Mouse (Mus musculus): Measurements from ENCODE around the gene Ctdsp1.
"Not testable (repeated sequence)": the region's sequence is repeated elsewhere in the genome, so short reads cannot be mapped to it uniquely, and the experiment has no call there.

Gene Ctdsp1

DNA sequence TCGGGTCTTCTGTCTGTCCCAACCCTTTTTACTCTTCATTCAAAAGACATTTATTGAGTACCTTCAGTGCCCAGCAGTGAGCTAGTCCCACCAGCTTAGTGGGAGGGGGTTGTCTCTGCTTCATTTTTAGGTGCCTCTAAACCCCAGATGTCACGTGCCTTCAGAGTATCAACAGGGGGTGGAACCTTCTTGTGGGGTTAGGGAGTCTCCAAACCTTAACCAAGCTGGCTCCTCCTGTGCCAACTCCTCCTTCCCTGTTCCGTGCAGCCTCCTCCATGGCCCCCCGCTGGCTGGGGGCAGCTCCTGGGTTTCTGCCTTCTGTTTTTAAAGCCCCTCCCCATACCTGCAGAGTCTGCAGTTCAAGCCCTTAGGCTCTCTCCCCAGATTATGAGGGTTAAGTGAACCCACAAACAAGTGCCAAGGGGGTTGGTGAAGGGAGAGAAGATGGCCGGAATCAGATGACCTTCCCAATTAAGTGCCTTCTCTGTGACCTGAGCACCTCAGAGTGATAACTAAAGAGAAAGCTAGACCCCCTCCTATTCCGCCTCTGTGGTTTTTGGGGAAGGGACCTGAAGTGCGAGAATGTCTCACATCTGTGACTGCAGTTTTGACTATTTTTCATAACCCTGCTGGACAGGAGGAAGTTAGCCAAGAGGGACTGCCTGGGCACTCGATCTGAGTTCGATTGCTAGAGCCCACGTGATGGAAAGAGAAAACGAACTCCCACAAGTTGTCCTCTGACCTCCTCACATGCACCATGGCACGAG, 5.3 kb downstream of the Ctdsp1 start:
- not testable (repeated sequence) for DNase-seq (ENCODE audit: low read depth, low spot score)

DNA sequence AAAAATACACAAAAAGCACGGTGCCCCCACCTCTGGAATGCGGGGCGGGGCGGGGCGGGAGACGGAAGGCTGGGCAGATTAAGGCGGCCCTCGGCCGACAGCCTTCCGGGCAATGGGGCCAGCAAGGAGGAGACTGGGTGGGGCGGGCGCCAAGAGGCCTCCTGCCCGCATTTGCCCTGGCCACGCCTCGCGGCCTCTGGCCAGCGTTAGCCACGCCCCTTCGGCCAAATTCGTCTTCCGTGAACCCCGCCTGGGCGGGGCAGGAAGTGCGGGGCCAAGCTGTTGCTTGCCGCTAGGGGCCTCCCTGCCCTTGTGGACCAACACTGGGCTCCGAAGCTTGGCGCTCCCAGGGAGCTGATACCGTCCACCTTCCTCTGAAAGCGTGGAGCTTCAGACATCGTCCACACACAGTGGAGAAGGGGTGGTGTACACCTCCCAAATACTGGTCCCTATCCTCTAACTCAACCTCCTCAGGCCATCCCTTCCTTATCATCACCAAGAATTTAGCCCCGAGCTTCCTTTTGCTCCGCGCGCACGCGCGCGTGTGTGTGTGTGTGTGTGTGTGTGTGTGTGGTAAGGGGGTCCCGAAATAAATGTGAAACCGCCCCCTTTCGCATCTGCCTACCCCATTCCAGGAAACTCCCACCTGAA, 6.1 kb downstream of the Ctdsp1 start:
- DNase-seq (ENCODE audit: low read depth, low spot score) = peak; percentile 98

DNA sequence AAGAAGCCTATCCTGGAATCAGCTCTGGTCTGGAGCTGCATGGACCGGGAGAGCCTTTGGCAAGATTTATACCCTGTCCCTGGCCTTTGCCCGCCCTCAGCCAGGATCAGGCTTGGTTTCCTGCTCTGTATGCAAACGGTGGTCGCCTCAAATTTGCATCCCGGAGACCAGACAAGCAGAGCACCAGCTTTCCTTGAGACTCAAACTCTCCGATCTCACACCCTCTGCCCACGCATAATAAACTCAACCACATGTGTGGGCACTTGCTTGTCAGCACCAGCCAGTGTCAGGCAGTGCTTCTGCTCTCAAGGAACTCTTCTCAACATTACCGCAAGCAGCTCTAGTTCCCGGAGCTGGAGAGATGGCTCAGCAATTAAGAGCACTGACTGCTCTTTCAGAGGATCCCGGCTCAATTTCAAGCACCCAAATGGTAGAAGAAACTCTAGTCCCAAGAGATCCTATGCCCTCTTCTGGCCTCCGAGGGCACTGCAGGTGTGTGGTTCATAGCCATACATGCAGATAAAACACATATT, 6.7 kb downstream of the Ctdsp1 start:
- DNase-seq (ENCODE audit: low read depth, low spot score) = peak; percentile 91

DNA sequence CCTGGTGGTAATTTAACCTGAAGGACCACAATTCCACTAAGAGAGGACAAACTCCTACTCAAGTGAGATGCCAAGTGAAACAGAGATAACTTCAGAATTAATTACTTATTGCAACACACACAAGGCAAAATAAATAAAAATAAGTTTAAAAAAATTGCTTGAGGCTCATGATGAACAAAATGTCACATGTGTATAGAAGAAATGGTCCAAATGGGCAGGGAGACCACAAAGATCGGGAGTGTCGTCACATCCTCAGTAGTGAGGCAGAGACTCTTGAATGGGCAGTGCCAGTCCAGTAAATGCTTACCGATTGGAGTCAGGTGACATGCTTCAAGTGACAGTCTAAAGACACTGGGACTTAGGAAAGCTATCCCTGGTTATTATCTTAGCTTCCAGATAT, 9.2 kb downstream of the Ctdsp1 start:
- DNase-seq (ENCODE audit: low read depth, low spot score) = no peak

DNA sequence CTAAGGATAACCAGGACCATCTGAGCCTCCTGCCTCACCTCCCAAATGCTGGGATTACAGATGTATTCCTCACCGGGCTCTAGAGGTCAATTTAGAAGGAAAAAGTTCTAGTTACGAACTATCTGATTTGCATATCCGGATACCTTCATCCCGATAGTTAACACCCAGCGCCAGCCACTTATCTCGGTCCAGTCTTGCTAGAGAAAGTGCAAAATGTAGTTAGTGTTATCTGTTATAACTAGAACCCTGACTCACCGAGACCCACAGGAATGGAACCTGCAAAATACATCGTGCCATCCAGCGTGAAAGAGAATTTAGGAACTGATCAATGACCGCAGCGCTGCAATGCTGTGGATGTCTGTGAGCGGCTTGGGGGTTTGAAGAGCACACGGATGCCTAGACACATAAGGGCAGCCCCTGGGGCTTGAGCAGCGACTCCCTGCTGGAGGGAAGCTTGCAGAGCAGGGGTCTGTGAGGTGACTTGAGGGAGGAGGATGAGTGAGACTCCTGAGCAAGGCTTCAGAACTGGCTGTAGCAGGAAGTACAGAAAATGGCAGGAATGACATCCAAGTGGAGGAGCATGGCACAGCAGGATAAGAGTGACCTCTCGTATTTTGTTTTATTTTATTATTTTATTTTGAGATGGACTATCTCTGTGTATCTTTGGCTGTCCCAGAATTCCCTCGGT, 9.8 kb downstream of the Ctdsp1 start:
- peak; percentile 73 for DNase-seq (ENCODE audit: low read depth, low spot score)

DNA sequence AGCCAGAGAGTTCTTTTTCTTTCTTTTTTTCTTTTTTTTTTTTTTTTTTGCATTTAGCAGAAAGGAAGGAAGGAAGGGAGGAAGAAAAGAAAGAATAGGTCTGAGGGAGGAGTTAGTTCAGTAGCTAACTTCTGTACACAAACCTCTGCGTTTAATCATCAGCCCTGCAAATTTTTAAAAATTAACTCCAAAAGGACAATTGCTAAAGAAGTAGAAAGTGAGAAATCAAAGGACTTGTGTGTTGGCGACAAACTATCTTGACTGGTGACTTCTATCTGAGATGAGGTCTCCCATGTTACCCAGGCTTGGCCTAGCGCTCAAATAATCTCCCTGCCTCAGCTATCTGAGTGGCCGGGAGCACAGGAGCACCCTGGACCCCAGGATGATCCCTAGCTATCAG, 12.9 kb downstream of the Ctdsp1 start:
- no peak for DNase-seq (ENCODE audit: low read depth, low spot score)

DNA sequence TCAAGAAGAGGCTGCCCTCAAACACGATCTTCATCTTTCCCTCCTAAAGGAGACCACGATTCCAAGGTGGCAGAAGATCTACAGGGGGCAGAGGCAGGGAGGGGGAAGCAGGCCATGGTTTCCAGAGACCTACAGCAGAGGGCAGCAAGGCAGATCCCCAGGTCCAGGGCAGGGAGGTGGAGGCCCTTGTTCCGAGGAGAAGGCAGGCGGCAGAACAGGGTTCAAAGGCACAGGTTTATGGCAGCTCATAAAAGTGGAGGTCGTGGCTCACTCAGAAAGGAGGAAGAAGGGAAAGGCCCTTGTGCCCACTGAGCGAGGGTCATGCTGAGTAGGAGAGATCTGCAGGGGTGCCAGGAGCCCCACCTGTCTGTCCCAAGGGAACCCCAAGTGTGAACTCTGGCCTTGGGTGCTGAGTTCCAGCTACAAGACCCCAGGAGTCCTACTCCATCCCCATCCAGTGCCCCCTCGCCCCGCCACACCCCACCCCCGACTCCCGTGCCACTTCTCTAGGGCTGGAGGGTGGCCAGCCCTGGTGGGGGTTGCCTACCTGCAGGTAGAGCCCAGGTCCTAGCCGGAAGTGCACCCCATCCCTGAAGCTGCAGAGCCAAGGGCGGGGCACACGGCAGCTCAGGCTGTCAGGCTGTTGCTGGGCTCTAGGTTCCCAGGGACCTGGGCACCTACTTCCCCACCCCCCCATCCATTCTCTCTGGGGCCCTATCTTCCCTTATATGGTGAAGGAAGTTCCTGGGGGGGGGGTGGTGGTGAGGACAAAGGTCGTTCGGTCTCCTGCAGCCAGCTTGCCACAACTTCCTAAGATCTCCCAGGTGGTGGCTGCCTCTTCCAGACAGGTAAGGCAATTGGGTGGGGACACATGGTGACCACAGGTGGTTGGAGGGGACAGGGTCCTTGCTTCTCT, 17.5 kb downstream of the Ctdsp1 start, which contains the start of gene Vil1:
TSS of gene Vil1 (plus strand) at position 788 of the 916 bp plus-strand sequence.
- no peak for DNase-seq (ENCODE audit: low read depth, low spot score)

DNA sequence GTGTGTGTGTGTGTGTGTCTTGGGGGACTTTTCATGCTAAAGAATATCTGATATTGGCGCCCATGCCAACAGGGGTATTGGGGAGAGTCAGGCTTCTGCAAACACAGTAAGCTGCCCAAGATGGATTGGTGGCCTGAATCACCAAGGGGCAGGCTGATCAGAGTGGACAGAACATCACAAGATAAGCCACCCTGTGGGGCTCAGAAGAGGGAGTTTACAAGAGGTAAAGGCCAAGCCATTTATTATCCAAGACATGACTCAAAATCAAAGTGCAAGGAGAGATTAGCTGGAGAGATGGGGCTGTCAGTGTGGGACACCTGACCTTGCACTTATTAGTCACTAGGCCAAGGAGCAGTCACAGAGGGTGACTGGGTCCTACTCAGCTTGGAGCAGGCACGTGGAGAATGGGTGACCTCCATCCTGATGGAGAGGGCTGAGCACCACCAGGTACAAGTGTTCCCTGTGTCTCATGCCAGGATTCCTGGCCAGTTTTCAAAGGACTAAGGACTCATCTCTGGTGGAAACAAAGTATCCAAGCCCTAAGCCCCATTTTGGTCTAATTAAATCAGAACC, 20.5 kb downstream of the Ctdsp1 start:
- no peak for DNase-seq (ENCODE audit: low read depth, low spot score)

DNA sequence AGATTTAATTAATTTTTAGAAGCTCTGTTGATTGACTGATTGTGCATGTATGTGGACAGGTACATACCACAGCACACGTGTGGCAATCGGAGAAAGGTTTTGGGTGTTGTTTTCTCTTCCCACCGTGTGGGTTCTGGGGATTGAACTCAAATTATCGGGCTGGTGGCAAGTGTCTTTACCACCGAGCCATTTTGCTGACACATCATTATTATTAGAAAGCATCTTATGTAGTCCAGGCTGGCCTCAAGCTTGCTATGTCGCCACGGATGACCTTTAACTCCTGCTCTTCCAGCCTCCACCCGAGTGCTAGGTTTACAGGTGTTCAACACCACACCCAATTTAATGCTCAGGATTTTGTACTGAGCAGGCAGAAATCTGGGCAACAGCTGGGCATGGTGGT, 21.4 kb downstream of the Ctdsp1 start:
- no peak for DNase-seq (ENCODE audit: low read depth, low spot score)

DNA sequence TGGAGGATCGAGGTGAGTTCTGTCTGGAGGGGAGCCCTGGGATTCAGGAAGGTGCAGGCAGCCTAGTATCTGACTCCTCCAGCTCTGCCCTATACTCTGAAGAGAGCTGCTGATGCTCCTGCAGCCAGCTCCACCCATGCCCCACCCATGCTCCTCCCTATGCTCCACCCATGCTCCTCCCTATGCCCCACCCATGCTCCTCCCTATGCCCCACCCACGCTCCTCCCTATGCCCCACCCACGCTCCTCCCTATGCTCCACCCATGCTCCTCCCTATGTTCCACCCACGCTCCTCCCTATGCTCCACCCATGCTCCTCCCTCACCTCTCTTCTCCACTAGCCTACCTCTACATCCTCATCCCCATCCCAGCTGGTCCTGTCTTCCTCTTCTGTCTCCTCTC, 23.8 kb downstream of the Ctdsp1 start:
- peak; percentile 89 for DNase-seq (ENCODE audit: low read depth, low spot score)

DNA sequence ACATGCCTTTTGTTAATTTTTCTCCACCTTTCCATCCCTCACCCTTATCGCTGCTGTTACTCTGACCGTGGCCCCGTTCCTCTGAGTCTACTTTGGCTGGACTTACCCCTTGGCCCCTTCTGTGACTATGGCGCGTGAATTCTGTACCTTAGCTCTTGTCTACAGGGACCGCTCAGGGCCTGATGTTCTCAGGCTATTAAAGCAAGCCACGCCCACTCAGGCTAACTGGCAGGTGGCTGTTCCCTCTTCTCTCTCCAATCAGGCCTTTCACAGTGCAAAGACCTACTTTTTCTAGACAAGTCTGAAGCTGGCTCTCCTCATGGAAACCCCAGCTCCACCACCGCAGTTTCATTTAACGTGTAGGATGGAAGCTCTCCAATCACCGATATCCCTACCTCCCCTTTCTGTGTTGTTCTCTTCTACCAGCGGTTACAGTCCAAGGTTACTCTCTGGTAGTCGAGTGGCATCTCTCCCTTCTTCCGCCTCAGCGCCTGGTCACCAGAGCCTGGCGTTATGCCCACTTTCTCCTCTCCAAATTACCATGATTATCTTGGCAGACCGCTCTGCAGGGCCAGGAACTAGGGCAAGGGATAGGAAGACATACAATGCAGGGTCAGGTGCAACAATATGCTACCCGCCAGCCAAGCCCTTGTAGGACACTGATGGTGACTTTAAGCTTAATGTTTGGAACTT, 27.6 kb downstream of the Ctdsp1 start:
- DNase-seq (ENCODE audit: low read depth, low spot score) = peak; percentile 65

DNA sequence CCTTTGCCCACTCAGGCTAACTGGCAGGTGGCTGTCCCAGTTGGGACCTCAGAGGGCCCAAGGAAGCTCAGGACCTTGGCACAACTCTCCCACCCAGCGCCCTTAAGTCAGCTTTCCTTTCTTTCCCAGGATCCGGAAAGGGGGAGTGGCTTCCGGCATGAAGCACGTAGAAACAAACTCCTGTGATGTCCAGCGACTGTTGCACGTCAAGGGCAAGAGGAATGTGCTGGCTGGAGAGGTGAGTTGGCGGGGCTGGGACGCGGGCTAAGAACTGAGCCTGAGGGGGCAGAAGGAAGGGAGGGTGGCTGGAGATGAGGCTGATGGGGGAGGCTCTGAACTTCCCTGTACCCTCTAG, 28.1 kb downstream of the Ctdsp1 start:
- no peak for DNase-seq (ENCODE audit: low read depth, low spot score)

DNA sequence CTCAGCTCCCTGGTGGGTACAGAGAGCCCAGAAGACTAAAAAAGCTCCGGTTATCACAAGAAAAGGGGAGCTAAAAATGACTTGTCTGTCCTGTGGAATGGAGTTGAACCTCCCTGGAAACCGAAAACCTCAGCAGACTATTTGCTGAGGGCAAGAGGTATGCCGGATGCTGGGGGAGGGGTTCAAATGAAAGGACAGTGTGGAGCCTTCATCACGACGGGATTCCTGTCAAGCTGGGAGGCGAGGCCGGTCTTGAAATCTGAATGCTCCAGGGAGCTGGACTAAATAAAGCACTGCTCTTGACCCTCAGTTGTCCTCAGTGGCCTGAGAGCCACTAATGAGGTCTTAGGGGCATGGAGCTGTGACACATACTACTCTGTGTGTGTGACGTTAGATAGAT, 31.8 kb downstream of the Ctdsp1 start:
- no peak for DNase-seq (ENCODE audit: low read depth, low spot score)

DNA sequence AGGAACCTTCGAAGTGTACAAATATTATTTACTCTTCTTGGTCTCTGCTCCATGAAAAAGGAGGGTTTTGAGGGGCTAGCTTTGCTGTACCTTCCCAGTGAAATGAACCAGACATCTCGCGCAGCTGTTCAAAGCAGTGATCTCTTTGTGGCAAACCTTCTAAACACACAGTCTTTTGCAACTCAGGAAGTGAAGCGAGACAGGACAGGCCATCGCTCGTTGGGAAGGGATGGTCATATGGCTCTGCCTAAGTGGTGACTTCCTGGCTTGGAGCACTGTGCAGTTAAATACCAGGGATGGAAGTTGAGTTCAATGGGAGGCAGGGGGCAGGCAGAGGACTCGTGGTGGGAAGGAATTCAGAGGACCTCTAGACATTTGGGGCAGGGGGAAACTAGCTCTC, 34.5 kb downstream of the Ctdsp1 start:
- no peak for DNase-seq (ENCODE audit: low read depth, low spot score)

DNA sequence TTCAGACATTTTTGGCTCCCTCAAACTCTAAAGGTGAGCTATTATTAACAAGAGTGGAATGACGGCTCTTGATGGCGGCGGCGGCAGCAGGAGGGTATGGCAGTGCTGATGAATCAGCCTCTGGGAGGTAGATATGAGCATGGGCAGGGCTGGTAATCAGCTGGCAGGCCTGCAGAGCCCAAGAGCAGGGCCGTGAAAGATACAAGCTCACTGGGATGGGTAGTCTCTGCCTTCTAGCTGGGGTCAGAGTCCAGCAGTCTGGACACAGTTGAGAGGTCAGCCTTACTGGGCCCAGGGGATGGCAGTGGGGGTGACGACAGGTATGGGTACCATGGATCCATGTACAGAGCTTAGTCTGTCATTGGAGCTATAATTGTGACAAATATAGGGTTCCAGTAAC, 41.9 kb downstream of the Ctdsp1 start:
- no peak for DNase-seq (ENCODE audit: low read depth, low spot score)

DNA sequence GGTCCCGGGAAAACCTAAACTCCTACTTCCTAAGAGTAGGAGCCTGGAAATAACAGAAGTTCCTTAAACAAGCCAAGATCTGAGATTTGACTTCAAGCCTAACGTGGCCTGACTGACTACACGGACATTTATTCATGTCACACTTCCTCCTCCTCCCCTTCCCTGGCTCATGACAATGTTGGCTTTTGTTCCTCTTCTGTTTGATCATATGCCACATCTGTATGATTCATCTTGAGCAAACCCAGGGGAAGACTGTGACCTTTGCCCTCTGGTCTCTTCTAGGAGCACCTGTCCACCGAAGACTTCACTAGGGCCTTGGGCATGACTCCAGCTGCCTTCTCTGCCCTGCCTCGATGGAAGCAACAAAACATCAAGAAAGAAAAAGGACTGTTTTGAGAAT, 43.3 kb downstream of the Ctdsp1 start:
- DNase-seq (ENCODE audit: low read depth, low spot score) = no peak

DNA sequence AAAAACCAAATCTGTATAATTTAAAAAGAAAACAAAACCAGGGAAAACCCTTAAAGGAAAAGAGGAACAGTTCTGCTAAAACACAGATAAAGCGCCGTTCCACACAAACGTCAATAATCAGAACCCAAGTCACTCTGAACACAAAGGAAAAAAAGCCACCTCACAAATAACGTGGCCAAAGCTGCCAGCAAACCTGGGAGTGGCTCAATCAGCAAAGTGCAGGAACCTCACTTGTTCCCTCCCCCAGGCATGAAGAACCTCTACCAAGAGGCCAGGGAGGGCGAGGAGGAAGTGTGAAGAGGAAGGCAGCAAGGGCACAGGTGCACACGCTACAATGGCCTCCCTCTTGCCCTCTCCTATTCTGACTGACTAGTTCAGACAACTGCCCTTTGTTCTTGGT, 44.3 kb downstream of the Ctdsp1 start:
- no peak for DNase-seq (ENCODE audit: low read depth, low spot score)

DNA sequence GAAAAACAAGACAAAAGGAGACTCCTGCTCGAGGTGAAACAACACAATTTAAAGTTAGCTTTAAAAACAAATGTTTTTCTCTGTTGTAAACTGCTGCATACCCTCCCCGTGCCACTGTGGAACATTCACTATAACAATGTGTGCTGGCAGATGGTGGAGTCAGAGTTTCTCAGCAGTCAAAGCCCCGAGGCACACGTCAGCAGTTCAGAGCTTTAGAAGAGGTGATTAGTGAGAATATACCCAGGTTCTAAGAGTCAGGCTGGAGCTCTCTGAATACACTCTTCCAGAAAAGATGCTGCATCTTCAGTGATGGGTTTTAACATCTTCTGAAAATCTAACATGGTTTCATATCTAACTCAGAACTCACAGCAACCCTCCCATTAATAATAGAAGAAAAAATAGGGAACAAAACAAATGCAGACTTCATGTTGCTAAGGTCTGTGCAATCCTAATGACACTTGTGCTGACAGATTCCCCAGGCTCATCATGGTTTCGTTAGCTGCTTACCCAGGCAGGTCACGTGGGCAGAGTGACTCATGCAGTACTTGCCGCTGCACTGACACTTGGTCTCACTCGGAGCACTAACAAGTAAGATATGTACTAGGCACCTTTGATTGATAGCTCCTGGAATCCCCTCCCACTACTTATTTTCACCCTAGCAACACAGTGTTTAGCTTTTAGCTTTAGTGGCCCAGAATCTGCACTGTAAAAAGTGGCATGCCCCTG, 46.6 kb downstream of the Ctdsp1 start:
- no peak for DNase-seq (ENCODE audit: low read depth, low spot score)

DNA sequence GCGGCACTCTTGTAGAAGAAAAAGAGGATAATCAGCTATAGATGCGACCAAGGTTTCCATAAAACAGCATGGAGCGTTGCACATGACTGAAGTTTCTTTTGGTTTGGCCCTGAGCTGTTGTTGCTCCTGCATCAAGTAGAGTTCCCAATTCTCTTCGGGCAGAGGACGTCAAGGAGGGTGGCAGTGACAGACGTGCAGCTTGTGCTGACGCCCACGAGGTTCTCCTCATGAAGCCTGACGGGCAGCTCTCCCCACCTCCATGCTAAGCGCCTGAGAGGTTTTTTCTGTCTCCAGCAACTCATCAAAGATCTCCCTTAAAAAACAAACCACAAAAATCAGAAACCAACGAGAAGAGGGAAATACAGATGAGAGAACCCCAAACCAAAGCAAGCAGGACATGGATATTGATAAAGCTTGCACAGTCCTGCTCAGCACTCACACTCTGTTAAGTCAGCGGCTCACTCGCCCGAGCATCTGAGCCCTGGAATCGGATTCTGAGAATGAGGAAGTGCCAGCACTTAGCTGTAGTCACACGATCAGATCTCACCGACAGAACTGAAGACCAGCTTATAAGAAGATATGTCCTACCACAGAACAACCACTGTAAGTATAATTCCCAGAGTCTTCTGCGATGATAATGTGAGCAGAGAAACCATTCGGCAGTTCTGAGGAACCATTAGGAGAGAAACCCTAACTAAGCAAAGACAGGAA, 48.0 kb downstream of the Ctdsp1 start:
- no peak for DNase-seq (ENCODE audit: low read depth, low spot score)

All from ES-CJ7 (cell line).